Comparison of ENCODE assay signal across 9 mouse cellular contexts in genomic region chr8:119832931-119833330, GRCm38 (mm10). TPM values are rescaled to one million over a fixed set of nuclear protein-coding genes. Genes with fewer than 3 reads are reported as not detected.
A peak's percentile ranks its signal among the peaks of the same experiment; 100 is the strongest.
DNase-seq lines count a peak whose midpoint lies in the region; ATAC-seq and TF ChIP-seq lines count a peak whose summit lies in the region.
"Had no signal": no experiment of that assay in that cellular context is flagged by ENCODE, and none has a peak within 500 bp of the region (broad histone marks: within the 10 kb centered on the region; RNA-seq: fewer than 3 reads in every experiment).

No protein-coding gene starts in this region.

- no peak for TF ChIP-seq CTCF in ES-Bruce4 (IDR thresholded peaks at IDR 0.05; ENCODE audit: low read depth, low read length)

- H3K9me3 ChIP-seq in heart, embryonic 15.5 days (replicated peaks) = no peaks in the 10 kb centered on the region
- H3K9me3 ChIP-seq in ES-Bruce4 (replicated peaks; ENCODE audit: control insufficient read depth, insufficient read depth, low read length, poor library complexity, severe bottlenecking) = no peaks in the 10 kb centered on the region
- H3K9me3 ChIP-seq in embryonic facial prominence, embryonic 14.5 days (ENCODE audit: control insufficient read depth, low read length) = no peaks in the 10 kb centered on the region
- H3K9me3 ChIP-seq in midbrain, embryonic 13.5 days = no peaks in the 10 kb centered on the region
- H3K9me3 ChIP-seq: limb, embryonic 15.5 days had no signal

- 60% methylated on average over 5 of the region's 5 CpGs for WGBS in heart, embryonic 15.5 days
- WGBS in embryonic facial prominence, embryonic 14.5 days = 30% methylated on average over 5 of the region's 5 CpGs
- 12% methylated on average over 5 of the region's 5 CpGs for WGBS in midbrain, embryonic 13.5 days

- no peaks in the 10 kb centered on the region for H3K36me3 ChIP-seq in heart, embryonic 15.5 days
- no peaks in the 10 kb centered on the region for H3K36me3 ChIP-seq in ES-Bruce4 (ENCODE audit: control insufficient read depth, insufficient read depth, low read length, poor library complexity, severe bottlenecking)
- no peaks in the 10 kb centered on the region for H3K36me3 ChIP-seq in embryonic facial prominence, embryonic 14.5 days (ENCODE audit: control insufficient read depth, insufficient read depth, low read length)
- peaks cover 12% of the 10 kb centered on the region for H3K36me3 ChIP-seq in midbrain, embryonic 13.5 days
- H3K36me3 ChIP-seq: limb, embryonic 15.5 days had no signal

- no peak overlapping the region for H3K9ac ChIP-seq in heart, embryonic 15.5 days
- H3K9ac ChIP-seq in ES-Bruce4 (ENCODE audit: low read depth, poor library complexity, severe bottlenecking) = 0 out of 2 replicates have a peak overlapping the region, but pooled peaks have one; percentile 4
- 0 out of 2 replicates have a peak overlapping the region, but pooled peaks have one; percentile 0 for H3K9ac ChIP-seq in embryonic facial prominence, embryonic 14.5 days (ENCODE audit: low read depth, low read length)
- peak overlapping the region; percentile 51 for H3K9ac ChIP-seq in midbrain, embryonic 13.5 days (replicated peaks)
- H3K9ac ChIP-seq: limb, embryonic 15.5 days had no signal

- ATAC-seq in heart, embryonic 15.5 days (replicated peaks; ENCODE audit: insufficient number of reproducible peaks, insufficient read depth, low FRiP score, low read depth) = no peak
- ATAC-seq in embryonic facial prominence, embryonic 14.5 days (ENCODE audit: low read depth) = no peak
- no peak for ATAC-seq in midbrain, embryonic 13.5 days
- ATAC-seq in megakaryocyte-erythroid progenitor cell, adult 5-6 weeks (replicated peaks; ENCODE audit: low FRiP score, low TSS enrichment, poor library complexity, severe bottlenecking) = no peak
- no peak for ATAC-seq in erythroblast, adult 5-6 weeks (replicated peaks; ENCODE audit: low FRiP score, poor library complexity, severe bottlenecking)

- H3K27me3 ChIP-seq in heart, embryonic 15.5 days = no peaks in the 10 kb centered on the region
- no peaks in the 10 kb centered on the region for H3K27me3 ChIP-seq in ES-Bruce4 (ENCODE audit: control insufficient read depth, insufficient read depth, low read length, poor library complexity, severe bottlenecking)
- H3K27me3 ChIP-seq in embryonic facial prominence, embryonic 14.5 days (replicated peaks; ENCODE audit: control insufficient read depth, insufficient read depth, low read length) = no peaks in the 10 kb centered on the region
- no peaks in the 10 kb centered on the region for H3K27me3 ChIP-seq in midbrain, embryonic 13.5 days
- H3K27me3 ChIP-seq: limb, embryonic 15.5 days had no signal

- DNase-seq in heart, postnatal 36 days = no peak
- no peak for DNase-seq in embryonic facial prominence, embryonic 14.5 days (ENCODE audit: low spot score)
- DNase-seq in right cerebral cortex, postnatal 10 days (ENCODE audit: low spot score in 2 of 2) = no peak

- H3K27ac ChIP-seq in heart, embryonic 15.5 days = peak overlapping the region; percentile 55; the same call in 1 of the 2 replicates
- peak overlapping the region; percentile 79 for H3K27ac ChIP-seq in ES-Bruce4 (ENCODE audit: insufficient read depth, low read length)
- H3K27ac ChIP-seq in embryonic facial prominence, embryonic 14.5 days (replicated peaks; ENCODE audit: low read depth, low read length) = no peak overlapping the region
- H3K27ac ChIP-seq in midbrain, embryonic 13.5 days = peak overlapping the region; percentile 66

- peaks cover 54% of the 10 kb centered on the region for H3K4me1 ChIP-seq in heart, embryonic 15.5 days (replicated peaks)
- H3K4me1 ChIP-seq in ES-Bruce4 (ENCODE audit: control insufficient read depth, insufficient read depth, low read length) = peaks cover 13% of the 10 kb centered on the region
- peaks cover 48% of the 10 kb centered on the region for H3K4me1 ChIP-seq in embryonic facial prominence, embryonic 14.5 days (ENCODE audit: control insufficient read depth, insufficient read depth, low read length)
- peaks cover 85% of the 10 kb centered on the region for H3K4me1 ChIP-seq in midbrain, embryonic 13.5 days (replicated peaks)

- H3K4me2 ChIP-seq in heart, embryonic 15.5 days = no peak overlapping the region
- H3K4me2 ChIP-seq in embryonic facial prominence, embryonic 14.5 days (ENCODE audit: low read depth, low read length) = no peak overlapping the region
- peak overlapping the region; percentile 23 for H3K4me2 ChIP-seq in midbrain, embryonic 13.5 days (replicated peaks)
- H3K4me2 ChIP-seq: limb, embryonic 15.5 days had no signal

- peak; percentile 46 for TF ChIP-seq EP300 in ES-Bruce4 (IDR thresholded peaks at IDR 0.05; ENCODE audit: insufficient read depth, low read depth, low read length)

- H3K4me3 ChIP-seq in heart, embryonic 15.5 days = no peak overlapping the region
- H3K4me3 ChIP-seq in ES-Bruce4 (ENCODE audit: low read depth, low read length) = no peak overlapping the region
- H3K4me3 ChIP-seq in embryonic facial prominence, embryonic 14.5 days (ENCODE audit: low read depth, low read length) = no peak overlapping the region
- H3K4me3 ChIP-seq in midbrain, embryonic 13.5 days (replicated peaks) = no peak overlapping the region
- H3K4me3 ChIP-seq: limb, embryonic 15.5 days had no signal

- no peak for TF ChIP-seq POLR2A in ES-Bruce4 (IDR thresholded peaks at IDR 0.05; ENCODE audit: insufficient read depth, low read length)

- intact Hi-C loops in heart, postnatal 36 days (cut with DNase I) = no loop called here

RNA-seq across cellular contexts. Expression of gene Cotl1, which starts 7.4 kb away (rescaled TPM):
- 28.7 and 52.8 TPM in 2 replicates for polyA plus RNA-seq in heart, embryonic 15.5 days (2015; fragmentation: Nextera tagmentation; extraction: Ambion mirVana)
- total RNA-seq in heart, postnatal 36 days (2021) = 10 to 100 TPM; 17.5 to 19.0 TPM
- polyA plus RNA-seq in ES-Bruce4 (2011; ENCODE audit: insufficient read depth, insufficient read length, low read depth, missing spikeins) = 106 and 111 TPM in 2 replicates
- polyA plus RNA-seq in embryonic facial prominence, embryonic 14.5 days (2014; fragmentation: Nextera tagmentation; extraction: Ambion mirVana) = 255 and 299 TPM in 2 replicates
- 79.8 and 105 TPM in 2 replicates for polyA plus RNA-seq in midbrain, embryonic 13.5 days (2015; fragmentation: Nextera tagmentation; extraction: Ambion mirVana)
- total RNA-seq in megakaryocyte-erythroid progenitor cell, adult 5-6 weeks (2014; fragmentation: Nextera tagmentation) = 24.4 and 63.9 TPM in 2 replicates
- 30.4 and 44.2 TPM in 2 replicates for total RNA-seq in megakaryocyte-erythroid progenitor cell, adult 5-6 weeks (2017)
- total RNA-seq in erythroblast, adult 5-6 weeks (2015; ENCODE audit: low replicate concordance) = 95.5 and 123 TPM in 2 replicates
- 51.2 and 98.1 TPM in 2 replicates for total RNA-seq in erythroblast, adult 5-6 weeks (2017; ENCODE audit: low replicate concordance)

RNA-seq across cellular contexts. Expression of gene Klhl36, which starts 29.1 kb away (rescaled TPM):
- polyA plus RNA-seq in heart, embryonic 15.5 days (2015; fragmentation: Nextera tagmentation; extraction: Ambion mirVana) = 9.1 and 10.3 TPM in 2 replicates
- 1 to 10 TPM; 2.5 to 2.6 TPM for total RNA-seq in heart, postnatal 36 days (2021)
- polyA plus RNA-seq in ES-Bruce4 (2011; ENCODE audit: insufficient read depth, insufficient read length, low read depth, missing spikeins) = 3.0 and 3.2 TPM in 2 replicates
- polyA plus RNA-seq in embryonic facial prominence, embryonic 14.5 days (2014; fragmentation: Nextera tagmentation; extraction: Ambion mirVana) = 8.6 and 10.1 TPM in 2 replicates
- polyA plus RNA-seq in midbrain, embryonic 13.5 days (2015; fragmentation: Nextera tagmentation; extraction: Ambion mirVana) = 12.7 and 13.0 TPM in 2 replicates
- 2.2 and 4.4 TPM in 2 replicates for total RNA-seq in megakaryocyte-erythroid progenitor cell, adult 5-6 weeks (2014; fragmentation: Nextera tagmentation)
- 3.2 and 5.6 TPM in 2 replicates for total RNA-seq in megakaryocyte-erythroid progenitor cell, adult 5-6 weeks (2017)
- 2.3 and 2.5 TPM in 2 replicates for total RNA-seq in erythroblast, adult 5-6 weeks (2015; ENCODE audit: low replicate concordance)
- 1.6 and 5.2 TPM in 2 replicates for total RNA-seq in erythroblast, adult 5-6 weeks (2017; ENCODE audit: low replicate concordance)

RNA-seq across cellular contexts. Expression of gene Tldc1, which starts 54.7 kb away (rescaled TPM):
- 10.9 and 12.8 TPM in 2 replicates for polyA plus RNA-seq in heart, embryonic 15.5 days (2015; fragmentation: Nextera tagmentation; extraction: Ambion mirVana)
- total RNA-seq in heart, postnatal 36 days (2021) = 10 to 100 TPM; 11.1 to 13.3 TPM
- polyA plus RNA-seq in ES-Bruce4 (2011; ENCODE audit: insufficient read depth, insufficient read length, low read depth, missing spikeins) = 12.7 and 15.5 TPM in 2 replicates
- 5.4 and 5.5 TPM in 2 replicates for polyA plus RNA-seq in embryonic facial prominence, embryonic 14.5 days (2014; fragmentation: Nextera tagmentation; extraction: Ambion mirVana)
- polyA plus RNA-seq in midbrain, embryonic 13.5 days (2015; fragmentation: Nextera tagmentation; extraction: Ambion mirVana) = 10.9 and 11.0 TPM in 2 replicates
- total RNA-seq in megakaryocyte-erythroid progenitor cell, adult 5-6 weeks (2014; fragmentation: Nextera tagmentation) = 8.5 and 12.4 TPM in 2 replicates
- 5.7 and 11.5 TPM in 2 replicates for total RNA-seq in megakaryocyte-erythroid progenitor cell, adult 5-6 weeks (2017)
- 0.42 and 1.3 TPM in 2 replicates for total RNA-seq in erythroblast, adult 5-6 weeks (2015; ENCODE audit: low replicate concordance)
- 1.4 TPM in 1 of 2 replicates, not detected in the other for total RNA-seq in erythroblast, adult 5-6 weeks (2017; ENCODE audit: low replicate concordance)
